Mouse (Mus musculus): ENCODE data around the gene Asphd2. TPM values are rescaled to one million over a fixed set of nuclear protein-coding genes. Genes with fewer than 3 reads are reported as not detected.
A peak's percentile ranks its signal among the peaks of the same experiment; 100 is the strongest.

Gene Asphd2
- polyA plus RNA-seq, 1 experiment from 2014 or later: 10.2 TPM

DNA sequence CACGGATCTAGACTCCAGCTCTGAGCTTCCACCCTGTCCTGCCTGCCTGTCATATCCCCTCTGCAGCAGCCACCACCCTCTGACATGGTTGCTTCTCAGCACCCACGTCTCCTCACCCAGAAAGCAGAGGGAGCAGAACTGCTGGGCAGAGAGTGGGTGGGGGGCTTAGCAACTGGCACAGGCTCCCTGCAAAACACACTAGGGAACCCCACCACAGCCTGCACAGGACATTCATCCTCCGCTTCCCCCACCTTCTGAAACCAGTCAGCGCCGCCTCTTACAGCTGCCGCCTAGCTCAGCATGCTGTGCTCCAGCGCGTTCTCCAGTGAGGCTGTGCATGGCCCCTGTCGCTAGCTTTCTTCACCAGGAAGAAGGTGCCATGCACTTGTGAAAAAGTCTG lies 5.3 kb downstream of the Asphd2 start:
- ATAC-seq (ENCODE audit: insufficient read depth, low FRiP score, low read depth): no peak
- H3K27ac ChIP-seq: no peak overlapping the region
- H3K4me2 ChIP-seq: no peak overlapping the region
- no peaks in the 10 kb centered on the region for H3K9me3 ChIP-seq
- no peaks in the 10 kb centered on the region for H3K36me3 ChIP-seq
- no peak overlapping the region for H3K4me3 ChIP-seq (replicated peaks)
- WGBS: 72% methylated on average over 9 of the region's 9 CpGs
- no peak overlapping the region for H3K9ac ChIP-seq
- 0 out of 2 replicates have a peak, but pooled peaks cover 3% of the 10 kb centered on the region for H3K4me1 ChIP-seq
- peaks cover 34% of the 10 kb centered on the region for H3K27me3 ChIP-seq (replicated peaks)

DNA sequence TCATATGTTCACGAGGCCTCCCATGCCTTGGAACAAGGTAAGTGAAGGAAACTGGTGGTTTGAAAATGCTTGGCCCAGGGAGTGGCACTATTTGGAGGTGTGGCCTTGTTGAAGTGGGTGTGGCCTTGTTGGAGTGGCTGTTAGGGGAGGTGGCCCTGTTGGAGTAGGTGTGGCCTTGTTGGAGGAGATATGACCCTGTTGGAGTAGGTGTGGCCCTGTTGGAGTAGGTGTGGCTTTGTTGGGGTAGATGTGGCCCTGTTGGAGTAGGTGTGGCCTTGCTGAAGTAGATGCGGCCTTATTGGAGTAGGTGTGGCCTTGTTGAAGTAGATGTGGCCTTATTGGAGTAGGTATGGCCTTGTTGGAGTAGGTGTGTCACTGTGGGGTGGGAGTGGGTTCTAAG lies 8.7 kb downstream of the Asphd2 start:
- WGBS: 77% methylated on average over 2 of the region's 2 CpGs
- Histone ChIP-seq H3K27me3 (replicated peaks) (0 out of 2 replicates have a peak, but pooled peaks cover under 1% of the 10 kb centered on the region), H3K9ac (no peak overlapping the region), H3K36me3 (no peaks in the 10 kb centered on the region), H3K4me1 (peaks cover 10% of the 10 kb centered on the region), H3K27ac (no peak overlapping the region), H3K9me3 (no peaks in the 10 kb centered on the region), H3K4me2 (no peak overlapping the region), H3K4me3 (replicated peaks) (no peak overlapping the region)
- ATAC-seq (ENCODE audit: insufficient read depth, low FRiP score, low read depth): peak; percentile 45

DNA sequence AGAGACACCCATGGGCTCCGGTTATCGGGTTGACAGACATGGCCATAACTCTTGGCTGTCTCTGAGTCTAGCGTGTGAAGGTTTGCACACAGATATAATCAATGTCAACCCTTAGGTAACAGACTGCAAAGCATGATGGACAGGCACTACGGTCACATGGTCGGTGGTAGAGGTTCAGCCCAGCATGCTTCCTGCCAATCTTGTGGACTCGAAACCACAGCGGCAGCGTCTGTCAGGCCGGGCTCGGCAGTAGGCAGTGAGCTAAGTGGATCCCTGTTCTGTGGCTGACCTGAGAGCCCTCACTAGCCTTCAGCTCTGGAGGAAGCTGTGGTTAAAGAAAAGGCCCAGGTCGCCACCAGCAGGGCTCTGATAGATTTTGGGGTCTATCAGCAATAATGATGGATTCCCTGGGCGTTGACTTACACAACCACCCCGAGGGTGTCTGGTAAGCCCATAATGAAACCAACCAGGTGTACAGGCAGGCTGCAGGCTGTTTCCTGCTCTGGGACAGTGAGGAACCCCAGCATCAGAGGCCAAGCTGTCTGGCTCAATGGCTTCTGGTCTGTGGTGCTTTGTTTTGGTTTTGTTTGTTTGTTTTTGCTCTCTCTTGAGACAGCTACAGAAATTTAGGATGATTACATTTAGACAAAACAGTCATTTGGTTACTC lies 9.7 kb downstream of the Asphd2 start:
- no peak for ATAC-seq (ENCODE audit: insufficient read depth, low FRiP score, low read depth)

DNA sequence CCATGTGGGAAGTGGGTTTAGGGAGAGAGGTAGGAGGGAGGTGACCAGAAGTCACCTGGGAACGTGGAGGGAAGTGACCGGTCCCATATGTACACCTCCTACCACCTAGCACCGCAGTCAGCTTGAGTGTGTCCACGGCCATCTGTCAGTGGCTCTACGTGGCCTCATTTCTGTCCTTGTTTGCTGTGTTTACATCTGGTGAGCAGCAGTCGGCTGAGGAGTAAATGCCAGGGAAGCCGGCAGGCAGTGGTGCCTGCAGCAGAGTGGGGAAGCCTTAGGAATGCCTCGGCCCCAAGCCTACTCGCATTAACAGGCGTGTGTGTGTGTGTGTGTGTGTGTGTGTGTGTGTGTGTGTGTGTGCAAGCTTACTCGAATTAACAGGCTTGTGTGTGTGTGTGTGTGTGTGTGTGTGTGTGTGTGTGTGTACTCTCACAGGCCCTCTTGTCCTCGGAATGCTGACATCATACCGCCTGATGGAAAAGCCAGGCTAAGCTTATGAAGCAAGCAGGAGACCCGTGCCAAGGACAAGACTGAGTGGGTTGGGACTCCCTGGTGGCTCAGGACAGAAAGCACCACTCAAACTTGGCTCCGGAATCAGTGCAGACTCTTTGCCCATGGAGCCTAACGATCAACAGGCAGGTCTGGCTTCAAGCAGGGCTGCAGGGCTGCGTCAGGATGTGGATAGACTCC lies 11.9 kb downstream of the Asphd2 start:
- 39% methylated on average over 17 of the region's 17 CpGs for WGBS
- no peaks in the 10 kb centered on the region for H3K27me3 ChIP-seq (replicated peaks)
- H3K4me1 ChIP-seq: peaks cover 10% of the 10 kb centered on the region
- no peak overlapping the region for H3K4me2 ChIP-seq
- H3K27ac ChIP-seq: peak overlapping the region; percentile 44; the same call in 1 of the 2 replicates
- H3K9ac ChIP-seq: no peak overlapping the region
- no peak overlapping the region for H3K4me3 ChIP-seq (replicated peaks)
- no peaks in the 10 kb centered on the region for H3K9me3 ChIP-seq
- H3K36me3 ChIP-seq: peaks cover 5% of the 10 kb centered on the region; the same call in 1 of the 2 replicates
- no peak for ATAC-seq (ENCODE audit: insufficient read depth, low FRiP score, low read depth)

More for the DNA sequence above, 9.7 kb downstream of the Asphd2 start:
- Histone ChIP-seq H3K27me3 (replicated peaks) (no peaks in the 10 kb centered on the region), H3K27ac (no peak overlapping the region), H3K4me2 (no peak overlapping the region), H3K9ac (no peak overlapping the region), H3K4me3 (replicated peaks) (no peak overlapping the region), H3K9me3 (no peaks in the 10 kb centered on the region), H3K36me3 (no peaks in the 10 kb centered on the region; the same call in 1 of the 2 replicates), H3K4me1 (peaks cover 10% of the 10 kb centered on the region)
- WGBS: 87% methylated on average over 13 of the region's 13 CpGs

DNA sequence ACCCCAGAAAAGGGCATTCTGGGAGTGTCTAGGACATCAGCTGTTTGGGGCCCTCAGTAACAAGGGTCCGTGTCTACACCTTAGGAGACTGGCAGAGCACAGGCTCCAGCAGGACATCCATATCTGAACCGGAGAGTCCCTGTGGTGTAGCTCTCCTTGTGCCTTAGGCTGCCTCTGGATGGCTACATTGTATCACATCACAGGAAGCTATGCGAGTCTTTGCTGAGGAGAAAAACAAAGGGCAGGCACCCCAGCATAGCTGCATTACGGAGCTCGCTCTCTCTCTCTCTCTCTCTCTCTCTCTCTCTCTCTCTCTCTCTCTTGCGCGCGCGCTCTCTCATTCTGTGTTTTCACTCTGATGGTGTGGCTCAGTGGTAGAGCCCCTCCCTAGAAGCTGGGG lies 12.6 kb downstream of the Asphd2 start:
- Histone ChIP-seq H3K27ac (no peak overlapping the region; the same call in 1 of the 2 replicates), H3K36me3 (peaks cover 9% of the 10 kb centered on the region; the same call in 1 of the 2 replicates), H3K27me3 (replicated peaks) (no peaks in the 10 kb centered on the region), H3K4me2 (no peak overlapping the region), H3K4me3 (replicated peaks) (no peak overlapping the region), H3K9ac (no peak overlapping the region), H3K4me1 (peaks cover 10% of the 10 kb centered on the region), H3K9me3 (no peaks in the 10 kb centered on the region)
- WGBS: 65% methylated on average over 9 of the region's 9 CpGs
- ATAC-seq (ENCODE audit: insufficient read depth, low FRiP score, low read depth): no peak

DNA sequence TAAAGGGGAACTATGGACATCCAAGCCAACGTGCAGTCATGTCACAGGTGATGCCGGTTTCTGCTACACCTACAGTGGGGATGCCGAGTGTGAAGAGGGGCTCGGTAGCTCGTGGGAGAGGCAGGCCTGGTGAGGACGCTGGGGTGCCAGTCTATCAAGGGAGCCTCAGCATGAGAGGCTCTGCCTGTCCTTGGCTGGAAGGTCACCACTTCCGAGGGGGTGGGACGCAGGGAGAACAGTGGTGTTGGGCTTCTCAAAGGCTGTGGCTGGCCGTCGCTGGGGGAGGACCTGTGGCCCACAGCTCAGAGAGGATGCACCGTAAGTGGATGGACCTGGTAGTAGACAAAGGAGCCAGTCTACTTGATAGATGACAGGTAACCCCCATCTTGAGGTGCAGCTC lies 13.5 kb downstream of the Asphd2 start:
- Histone ChIP-seq H3K9me3 (no peaks in the 10 kb centered on the region), H3K27ac (no peak overlapping the region), H3K4me3 (replicated peaks) (no peak overlapping the region), H3K4me1 (peaks cover 10% of the 10 kb centered on the region), H3K27me3 (replicated peaks) (no peaks in the 10 kb centered on the region), H3K36me3 (peaks cover 9% of the 10 kb centered on the region; the same call in 1 of the 2 replicates), H3K9ac (no peak overlapping the region), H3K4me2 (no peak overlapping the region)
- WGBS: 78% methylated on average over 11 of the region's 11 CpGs
- no peak for ATAC-seq (ENCODE audit: insufficient read depth, low FRiP score, low read depth)

DNA sequence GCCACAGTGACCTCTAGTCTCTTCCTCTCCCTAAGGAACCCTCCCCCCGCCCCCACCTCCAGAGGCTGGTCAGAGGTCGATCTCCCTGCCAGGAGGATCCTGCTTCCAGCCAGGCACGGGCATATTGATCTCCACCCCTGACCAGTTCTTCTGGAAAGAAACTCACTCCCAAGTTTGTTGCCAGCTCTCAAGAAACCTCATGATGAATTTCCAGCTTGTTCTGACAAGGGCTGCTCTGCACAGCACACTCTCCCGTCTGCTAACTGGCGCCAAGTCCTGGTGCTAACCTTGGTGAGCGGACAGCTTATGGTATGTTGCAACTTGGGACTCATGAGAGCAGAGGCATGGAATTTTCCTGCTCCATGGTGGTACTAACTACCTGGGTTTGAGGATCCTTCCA lies 15.9 kb downstream of the Asphd2 start:
- ATAC-seq (ENCODE audit: insufficient read depth, low FRiP score, low read depth): no peak
- no peak overlapping the region for H3K4me2 ChIP-seq
- no peak overlapping the region for H3K9ac ChIP-seq
- H3K36me3 ChIP-seq: peaks cover 26% of the 10 kb centered on the region
- no peaks in the 10 kb centered on the region for H3K9me3 ChIP-seq
- H3K27me3 ChIP-seq (replicated peaks): no peaks in the 10 kb centered on the region
- H3K4me1 ChIP-seq: peaks cover 10% of the 10 kb centered on the region
- H3K4me3 ChIP-seq (replicated peaks): no peak overlapping the region
- H3K27ac ChIP-seq: no peak overlapping the region
- 74% methylated on average over 6 of the region's 6 CpGs for WGBS

DNA sequence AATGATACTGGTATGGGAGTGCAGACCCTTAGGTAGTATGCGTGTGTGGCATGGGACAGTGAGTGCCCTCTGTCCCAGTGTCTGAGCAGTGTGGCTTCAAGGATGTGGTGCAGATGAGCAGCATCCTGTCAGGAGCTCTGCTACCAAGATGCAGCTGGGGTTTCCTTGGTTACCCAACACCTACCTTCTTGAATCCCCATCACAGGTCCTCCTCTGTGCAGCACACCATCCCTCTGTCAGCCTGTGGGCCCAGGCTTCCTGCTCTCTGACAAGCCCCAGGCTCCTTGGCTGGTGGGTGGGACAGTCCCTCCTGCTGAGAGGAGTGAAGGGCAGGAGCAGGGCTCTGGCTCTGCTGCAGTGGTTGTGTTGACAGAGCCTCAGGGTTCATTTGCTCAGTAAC lies 17.3 kb downstream of the Asphd2 start:
- Histone ChIP-seq H3K9ac (no peak overlapping the region), H3K27me3 (replicated peaks) (no peaks in the 10 kb centered on the region), H3K4me3 (replicated peaks) (no peak overlapping the region), H3K9me3 (no peaks in the 10 kb centered on the region), H3K36me3 (peaks cover 26% of the 10 kb centered on the region), H3K4me1 (peaks cover 5% of the 10 kb centered on the region; the same call in 1 of the 2 replicates), H3K4me2 (no peak overlapping the region), H3K27ac (no peak overlapping the region)
- ATAC-seq (ENCODE audit: insufficient read depth, low FRiP score, low read depth): no peak
- WGBS: 90% methylated on average over 1 of the region's 1 CpGs

DNA sequence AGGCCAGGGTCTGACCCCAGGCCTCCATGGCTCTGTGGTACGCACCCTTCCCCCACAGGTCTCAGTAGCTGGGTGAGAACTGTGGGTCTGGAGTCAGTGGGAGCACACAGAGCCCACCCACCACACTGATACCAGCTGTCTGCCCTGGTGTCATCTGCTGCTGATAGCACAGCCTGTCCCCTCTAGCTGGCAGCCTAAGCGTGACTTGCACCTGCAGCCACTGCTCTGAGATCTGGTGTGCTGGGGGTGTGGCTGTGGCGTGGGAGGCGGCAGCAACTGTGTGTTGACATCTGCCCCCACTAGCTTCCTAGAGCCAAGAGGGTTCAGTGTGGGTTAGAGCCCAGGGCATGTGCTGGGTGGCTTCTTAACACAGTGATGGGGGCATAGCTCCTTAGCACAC lies 18.6 kb downstream of the Asphd2 start:
- Histone ChIP-seq H3K9ac (no peak overlapping the region), H3K4me2 (no peak overlapping the region), H3K4me1 (no peaks in the 10 kb centered on the region), H3K27me3 (replicated peaks) (no peaks in the 10 kb centered on the region), H3K4me3 (replicated peaks) (no peak overlapping the region), H3K27ac (no peak overlapping the region), H3K9me3 (no peaks in the 10 kb centered on the region), H3K36me3 (peaks cover 26% of the 10 kb centered on the region)
- WGBS: 81% methylated on average over 4 of the region's 4 CpGs
- no peak for ATAC-seq (ENCODE audit: insufficient read depth, low FRiP score, low read depth)

DNA sequence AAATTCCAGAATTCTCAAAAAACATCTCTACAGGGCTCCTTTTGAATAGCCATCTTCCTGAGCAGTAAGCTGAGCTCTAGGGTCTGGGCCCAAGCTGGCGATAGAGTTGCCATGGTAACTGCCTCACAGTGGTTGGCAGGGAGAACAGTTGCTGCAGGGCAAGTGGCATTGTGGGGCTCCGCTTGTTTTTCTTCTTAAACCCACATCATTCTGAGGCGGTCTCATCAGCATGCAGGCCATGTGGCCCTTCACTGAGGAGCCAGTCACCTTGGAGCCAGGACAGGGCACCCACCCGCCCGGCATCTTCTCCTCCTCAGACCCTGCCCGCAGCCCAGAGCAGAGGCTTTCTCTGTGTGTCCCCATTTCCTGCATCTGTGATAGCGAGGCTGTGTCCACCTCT lies 22.7 kb downstream of the Asphd2 start:
- H3K36me3 ChIP-seq: peaks cover 32% of the 10 kb centered on the region
- ATAC-seq (ENCODE audit: insufficient read depth, low FRiP score, low read depth): no peak
- H3K4me1 ChIP-seq: no peaks in the 10 kb centered on the region
- H3K27me3 ChIP-seq (replicated peaks): no peaks in the 10 kb centered on the region
- H3K27ac ChIP-seq: no peak overlapping the region
- no peak overlapping the region for H3K4me3 ChIP-seq (replicated peaks)
- WGBS: 75% methylated on average over 7 of the region's 7 CpGs
- H3K9me3 ChIP-seq: no peaks in the 10 kb centered on the region
- H3K4me2 ChIP-seq: no peak overlapping the region
- no peak overlapping the region for H3K9ac ChIP-seq

DNA sequence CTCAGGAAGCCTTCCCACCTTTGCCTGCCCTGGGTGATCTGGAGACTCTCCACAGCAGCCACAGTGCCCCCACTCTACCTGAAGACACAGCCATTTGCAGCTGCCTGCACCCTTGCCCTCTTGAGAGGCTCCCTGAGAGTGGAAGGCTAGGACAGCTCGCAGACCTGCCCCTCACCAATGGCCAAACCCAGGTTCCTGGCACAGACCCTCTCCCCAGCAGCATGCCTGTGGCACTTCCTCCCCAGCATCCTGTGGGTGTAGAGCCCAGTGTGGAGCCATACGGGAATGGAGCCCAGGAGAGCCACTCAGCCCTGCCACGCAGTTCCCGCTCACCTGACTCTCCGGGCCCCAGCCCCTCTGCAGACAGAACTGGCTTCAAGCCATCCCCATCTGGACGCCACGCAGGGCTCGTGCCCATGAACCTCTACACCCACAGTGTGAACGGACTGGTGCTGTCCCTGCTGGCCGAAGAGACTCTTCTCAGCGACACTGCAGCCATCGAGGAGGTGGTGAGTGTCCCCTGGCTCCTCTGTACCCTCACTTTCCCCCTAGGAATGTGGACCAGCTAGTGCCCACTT lies 24.3 kb downstream of the Asphd2 start:
- 89% methylated on average over 12 of the region's 12 CpGs for WGBS
- no peak overlapping the region for H3K4me3 ChIP-seq (replicated peaks)
- H3K27ac ChIP-seq: no peak overlapping the region
- peaks cover 32% of the 10 kb centered on the region for H3K36me3 ChIP-seq
- H3K9ac ChIP-seq: no peak overlapping the region
- no peaks in the 10 kb centered on the region for H3K9me3 ChIP-seq
- H3K4me1 ChIP-seq: no peaks in the 10 kb centered on the region
- H3K27me3 ChIP-seq (replicated peaks): no peaks in the 10 kb centered on the region
- H3K4me2 ChIP-seq: no peak overlapping the region
- no peak for ATAC-seq (ENCODE audit: insufficient read depth, low FRiP score, low read depth)

DNA sequence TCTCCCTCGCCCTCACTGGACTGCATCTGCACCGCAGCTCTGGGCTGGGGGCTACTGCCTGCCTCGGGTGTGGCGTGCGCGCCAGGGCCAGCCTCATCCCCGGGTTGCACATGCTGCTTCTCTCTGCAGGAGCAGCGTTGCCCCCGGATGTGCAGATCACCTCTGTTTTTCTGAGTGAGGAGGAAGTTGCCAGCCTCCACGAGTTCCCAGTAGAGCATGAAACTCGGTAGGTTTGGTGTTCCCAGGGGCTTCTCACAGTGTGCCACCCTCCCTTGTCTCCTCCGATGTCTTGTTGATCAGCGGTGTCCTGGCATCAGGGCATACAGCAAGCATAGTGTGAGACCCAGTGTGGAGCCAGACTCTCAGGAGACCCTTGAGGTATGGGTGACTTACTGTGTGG lies 25.3 kb downstream of the Asphd2 start:
- no peak overlapping the region for H3K27ac ChIP-seq
- H3K4me3 ChIP-seq (replicated peaks): no peak overlapping the region
- ATAC-seq (ENCODE audit: insufficient read depth, low FRiP score, low read depth): no peak
- H3K36me3 ChIP-seq: peaks cover 32% of the 10 kb centered on the region
- H3K9ac ChIP-seq: no peak overlapping the region
- no peaks in the 10 kb centered on the region for H3K4me1 ChIP-seq
- H3K27me3 ChIP-seq (replicated peaks): no peaks in the 10 kb centered on the region
- no peak overlapping the region for H3K4me2 ChIP-seq
- no peaks in the 10 kb centered on the region for H3K9me3 ChIP-seq
- 92% methylated on average over 13 of the region's 13 CpGs for WGBS
